In the genomic region with DNA sequence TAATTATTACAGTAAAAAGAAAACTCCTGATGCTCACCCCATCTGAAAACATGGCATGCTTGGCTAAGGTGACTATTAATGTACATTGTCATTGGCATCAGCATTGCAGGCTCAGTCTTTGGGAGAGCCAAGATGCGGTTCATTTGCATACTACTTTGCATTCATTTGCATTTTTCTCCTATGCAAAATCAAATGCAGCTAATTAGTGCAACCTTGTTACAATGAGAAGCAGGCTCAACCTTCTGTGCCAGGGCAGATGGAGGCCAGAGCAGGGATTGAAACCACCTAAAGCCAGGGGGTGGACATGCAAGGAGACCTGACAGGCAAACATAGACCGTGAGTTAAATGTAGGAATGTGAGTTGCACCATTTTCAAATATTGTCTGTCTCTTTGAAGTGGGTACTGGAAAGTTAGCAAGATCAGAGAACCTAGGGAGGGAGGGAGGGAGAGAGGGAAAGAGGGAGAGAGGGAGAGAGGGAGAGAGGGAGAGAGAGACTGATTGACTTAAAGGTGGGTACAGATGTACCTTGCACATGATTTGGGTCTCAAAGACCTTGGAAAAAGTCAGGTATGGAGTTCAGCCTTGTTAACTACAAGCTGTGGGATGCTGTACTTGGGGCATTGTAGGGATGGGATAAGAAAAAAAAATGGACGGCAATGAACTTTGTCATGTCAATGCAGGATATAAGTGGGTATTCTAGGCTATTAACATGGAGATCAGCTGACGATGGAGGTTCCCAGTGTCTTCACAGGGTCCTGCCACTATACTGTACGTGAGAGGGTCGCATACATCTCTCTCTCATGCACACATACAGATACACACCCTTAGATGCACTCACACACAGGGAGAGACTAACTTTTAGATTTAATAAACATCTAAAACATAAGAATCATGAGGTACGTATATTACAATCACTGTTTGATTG, we compare ENCODE assay signal across 20 mouse cellular contexts.
DNase-seq lines count a peak whose midpoint lies in the region; ATAC-seq and TF ChIP-seq lines count a peak whose summit lies in the region.
"Had no signal": no experiment of that assay in that cellular context is flagged by ENCODE, and none has a peak within 500 bp of the region (broad histone marks: within the 10 kb centered on the region; RNA-seq: fewer than 3 reads in every experiment).

No protein-coding gene starts in this region.

- H3K4me3 ChIP-seq in forebrain, embryonic 12.5 days (replicated peaks) = no peak overlapping the region
- no peak overlapping the region for H3K4me3 ChIP-seq in hindbrain, embryonic 16.5 days (ENCODE audit: low read length)
- H3K4me3 ChIP-seq: heart, embryonic 12.5 days; layer of hippocampus, adult 2 months; limb, embryonic 15.5 days; liver, embryonic 15.5 days had no signal

- DNase-seq in left cerebral cortex, postnatal 4 days = peak; percentile 32
- DNase-seq in left cerebral cortex, postnatal 10 days (ENCODE audit: extremely low spot score in 1 of 2, low spot score in 2 of 2) = no peak
- DNase-seq in brain, embryonic 14.5 days (ENCODE audit: low read depth) = peak; percentile 93
- no peak for DNase-seq in right cerebral cortex, adult 18-20 months
- DNase-seq in adrenal gland, adult 8-10 months = no peak
- no peak for DNase-seq in gastrocnemius, postnatal 4 days (ENCODE audit: low spot score in 2 of 2)
- DNase-seq: adrenal gland, adult 2 months; cerebellum, adult 11-12 months; cerebellum, postnatal 36 days; heart, postnatal 14 days; layer of hippocampus, postnatal 36 days; lung, postnatal 10 days had no signal

- H3K9ac ChIP-seq in forebrain, embryonic 12.5 days = no peak overlapping the region
- no peak overlapping the region for H3K9ac ChIP-seq in hindbrain, embryonic 16.5 days (ENCODE audit: low read depth, low read length)
- H3K9ac ChIP-seq: heart, embryonic 12.5 days; limb, embryonic 15.5 days; liver, embryonic 15.5 days had no signal

- 73% methylated on average over 7 of the region's 7 CpGs for WGBS in forebrain, embryonic 12.5 days
- WGBS in hindbrain, embryonic 16.5 days = 82% methylated on average over 7 of the region's 7 CpGs

- no peak for TF ChIP-seq POLR2A in brain, embryonic 14.5 days (IDR thresholded peaks at IDR 0.05; ENCODE audit: borderline replicate concordance, extremely low read depth, insufficient read depth, insufficient read length, poor library complexity, severe bottlenecking)

- intact Hi-C loops in left cerebral cortex, postnatal 4 days (cut with DNase I) = no loop called here
- intact Hi-C loops in left cerebral cortex, postnatal 10 days (cut with DNase I) = no loop called here

- no peak overlapping the region for H3K4me2 ChIP-seq in forebrain, embryonic 12.5 days
- no peak overlapping the region for H3K4me2 ChIP-seq in hindbrain, embryonic 16.5 days (ENCODE audit: low read length)
- H3K4me2 ChIP-seq: heart, embryonic 12.5 days; limb, embryonic 15.5 days; liver, embryonic 15.5 days had no signal

- ATAC-seq in forebrain, embryonic 12.5 days (ENCODE audit: low FRiP score) = peak; percentile 89
- ATAC-seq in hindbrain, embryonic 16.5 days = peak; percentile 58
- ATAC-seq: inflammation-experienced regulatory T-cells, adult 6 months had no signal

- no peak for TF ChIP-seq CTCF in brain, embryonic 14.5 days (IDR thresholded peaks at IDR 0.05; ENCODE audit: borderline replicate concordance, extremely low read depth, insufficient read depth, insufficient read length)

- H3K27me3 ChIP-seq in forebrain, embryonic 12.5 days = no peaks in the 10 kb centered on the region
- no peaks in the 10 kb centered on the region for H3K27me3 ChIP-seq in hindbrain, embryonic 16.5 days (replicated peaks; ENCODE audit: control insufficient read depth, insufficient read depth, low read length)
- H3K27me3 ChIP-seq: heart, embryonic 12.5 days; limb, embryonic 15.5 days; liver, embryonic 15.5 days had no signal

- no peaks in the 10 kb centered on the region for H3K9me3 ChIP-seq in forebrain, embryonic 12.5 days
- H3K9me3 ChIP-seq in hindbrain, embryonic 16.5 days (ENCODE audit: control insufficient read depth, low read length) = no peaks in the 10 kb centered on the region
- H3K9me3 ChIP-seq: limb, embryonic 15.5 days; liver, embryonic 15.5 days had no signal

- H3K27ac ChIP-seq in forebrain, embryonic 12.5 days = peak overlapping the region; percentile 66; the same call in 1 of the 2 replicates
- H3K27ac ChIP-seq in hindbrain, embryonic 16.5 days (ENCODE audit: low read depth, low read length) = no peak overlapping the region
- H3K27ac ChIP-seq: layer of hippocampus, adult 2 months; limb, embryonic 15.5 days; liver, embryonic 15.5 days; stomach, postnatal 0 days had no signal

- peaks cover 13% of the 10 kb centered on the region for H3K4me1 ChIP-seq in forebrain, embryonic 12.5 days
- peaks cover 2% of the 10 kb centered on the region for H3K4me1 ChIP-seq in hindbrain, embryonic 16.5 days (ENCODE audit: control insufficient read depth, insufficient read depth, low read depth, low read length)

- H3K36me3 ChIP-seq in forebrain, embryonic 12.5 days (replicated peaks) = no peaks in the 10 kb centered on the region
- H3K36me3 ChIP-seq in hindbrain, embryonic 16.5 days (ENCODE audit: control insufficient read depth, insufficient read depth, low read length) = no peaks in the 10 kb centered on the region
- H3K36me3 ChIP-seq: heart, embryonic 12.5 days; limb, embryonic 15.5 days; liver, embryonic 15.5 days had no signal

Comparison
In these comparisons a context has a peak if more than half of its experiments do, and no peak if none do; other contexts are left out.
1. DNase-seq: peak in left cerebral cortex, postnatal 4 days (single experiment) and brain, embryonic 14.5 days (single experiment); none in left cerebral cortex, postnatal 10 days (0 of 2), right cerebral cortex, adult 18-20 months (single experiment), adrenal gland, adult 8-10 months (single experiment) and gastrocnemius, postnatal 4 days (0 of 2).